ENCODE assay signal across 8 mouse cellular contexts in genomic region chr10:80560621-80561020, GRCm38 (mm10). TPM values are rescaled to one million over a fixed set of nuclear protein-coding genes. Genes with fewer than 3 reads are reported as not detected.
DNase-seq lines count a peak whose midpoint lies in the region; ATAC-seq and TF ChIP-seq lines count a peak whose summit lies in the region.

No protein-coding gene starts in this region.

- no peaks in the 10 kb centered on the region for H3K36me3 ChIP-seq in heart, embryonic 11.5 days (ENCODE audit: control insufficient read depth, insufficient read depth, low read length)
- H3K36me3 ChIP-seq in ES-Bruce4 (ENCODE audit: control insufficient read depth, insufficient read depth, low read length, poor library complexity, severe bottlenecking): no peaks in the 10 kb centered on the region
- peaks cover 7% of the 10 kb centered on the region for H3K36me3 ChIP-seq in liver, embryonic 15.5 days (replicated peaks)

- H3K4me2 ChIP-seq in heart, embryonic 11.5 days: peak overlapping the region; percentile 97
- H3K4me2 ChIP-seq in liver, embryonic 15.5 days: peak overlapping the region; percentile 86

- H3K27me3 ChIP-seq in heart, embryonic 11.5 days (ENCODE audit: control insufficient read depth, insufficient read depth, low read length): no peaks in the 10 kb centered on the region
- H3K27me3 ChIP-seq in ES-Bruce4 (ENCODE audit: control insufficient read depth, insufficient read depth, low read length, poor library complexity, severe bottlenecking): no peaks in the 10 kb centered on the region
- H3K27me3 ChIP-seq in liver, embryonic 15.5 days: no peaks in the 10 kb centered on the region

- TF ChIP-seq EP300 in ES-Bruce4 (IDR thresholded peaks at IDR 0.05; ENCODE audit: insufficient read depth, low read depth, low read length): no peak

- TF ChIP-seq CTCF in ES-Bruce4 (IDR thresholded peaks at IDR 0.05; ENCODE audit: low read depth, low read length): no peak

- peak overlapping the region; percentile 97 for H3K9ac ChIP-seq in heart, embryonic 11.5 days (ENCODE audit: low read depth, low read length)
- H3K9ac ChIP-seq in ES-Bruce4 (ENCODE audit: low read depth, poor library complexity, severe bottlenecking): peak overlapping the region; percentile 90
- H3K9ac ChIP-seq in liver, embryonic 15.5 days: peak overlapping the region; percentile 93

- peaks cover 28% of the 10 kb centered on the region for H3K4me1 ChIP-seq in heart, embryonic 11.5 days (ENCODE audit: control insufficient read depth, insufficient read depth, low read length)
- H3K4me1 ChIP-seq in ES-Bruce4 (ENCODE audit: control insufficient read depth, insufficient read depth, low read length): no peaks in the 10 kb centered on the region
- H3K4me1 ChIP-seq in liver, embryonic 15.5 days (replicated peaks): peaks cover 53% of the 10 kb centered on the region

- no peak for DNase-seq in heart, postnatal 25 days (ENCODE audit: low spot score)
- no peak for DNase-seq in layer of hippocampus, postnatal 10 days (ENCODE audit: low spot score in 2 of 2)
- DNase-seq in frontal cortex, postnatal 14 days (ENCODE audit: low spot score in 2 of 2): no peak
- no peak for DNase-seq in spleen, postnatal 4 days (ENCODE audit: low spot score in 2 of 2)

- no peaks in the 10 kb centered on the region for H3K9me3 ChIP-seq in heart, embryonic 11.5 days (replicated peaks; ENCODE audit: control insufficient read depth, low read length)
- no peaks in the 10 kb centered on the region for H3K9me3 ChIP-seq in ES-Bruce4 (replicated peaks; ENCODE audit: control insufficient read depth, insufficient read depth, low read length, poor library complexity, severe bottlenecking)
- H3K9me3 ChIP-seq in liver, embryonic 15.5 days (replicated peaks): no peaks in the 10 kb centered on the region

- intact Hi-C loops in heart, postnatal 25 days (cut with DNase I): no loop called here

- TF ChIP-seq POLR2A in ES-Bruce4 (IDR thresholded peaks at IDR 0.05; ENCODE audit: insufficient read depth, low read length): no peak

- H3K4me3 ChIP-seq in heart, embryonic 11.5 days (ENCODE audit: low read depth, low read length): peak overlapping the region; percentile 100
- H3K4me3 ChIP-seq in ES-Bruce4 (ENCODE audit: low read depth, low read length): peak overlapping the region; percentile 78
- peak overlapping the region; percentile 99 for H3K4me3 ChIP-seq in liver, embryonic 15.5 days (replicated peaks)

- no peak for ATAC-seq in heart, embryonic 11.5 days (replicated peaks; ENCODE audit: insufficient number of reproducible peaks, low FRiP score, low TSS enrichment)
- ATAC-seq in granulocyte monocyte progenitor cell, adult 5-6 weeks (replicated peaks; ENCODE audit: poor library complexity, severe bottlenecking): peak; percentile 57
- peak; percentile 10; the same call in 1 of the 2 replicates for ATAC-seq in liver, embryonic 15.5 days (ENCODE audit: insufficient read depth)

- no peak overlapping the region for H3K27ac ChIP-seq in heart, embryonic 11.5 days (ENCODE audit: low read depth, low read length)
- no peak overlapping the region for H3K27ac ChIP-seq in ES-Bruce4 (ENCODE audit: insufficient read depth, low read length)
- peak overlapping the region; percentile 90 for H3K27ac ChIP-seq in liver, embryonic 15.5 days (replicated peaks)

- WGBS in heart, embryonic 11.5 days (ENCODE audit: insufficient replicate concordance): 1% methylated on average over 13 of the region's 13 CpGs
- under 1% methylated on average over 13 of the region's 13 CpGs for WGBS in liver, embryonic 15.5 days (ENCODE audit: insufficient replicate concordance)

RNA-seq across cellular contexts. Expression of gene Rexo1, which starts 0.7 kb away (rescaled TPM):
- 18.0 and 18.1 TPM in 2 replicates for polyA plus RNA-seq in heart, embryonic 11.5 days (2014; fragmentation: Nextera tagmentation; extraction: Ambion mirVana)
- total RNA-seq in heart, postnatal 25 days (2021): 10 to 100 TPM; 11.1 to 12.2 TPM
- polyA plus RNA-seq in ES-Bruce4 (2011; ENCODE audit: insufficient read depth, insufficient read length, low read depth, missing spikeins): 29.5 and 32.8 TPM in 2 replicates
- total RNA-seq in granulocyte monocyte progenitor cell, adult 5-6 weeks (2014; fragmentation: Nextera tagmentation): 43.7 and 48.2 TPM in 2 replicates
- 17.5 and 28.8 TPM in 2 replicates for total RNA-seq in granulocyte monocyte progenitor cell, adult 5-6 weeks (2017)
- 12.8 and 15.6 TPM in 2 replicates for polyA plus RNA-seq in liver, embryonic 15.5 days (2015; fragmentation: Nextera tagmentation; extraction: Ambion mirVana)
- 10 to 100 TPM; 49.5 to 53.9 TPM for total RNA-seq in layer of hippocampus, postnatal 10 days (2021)

RNA-seq across cellular contexts. Expression of gene Klf16, which starts 16.5 kb away (rescaled TPM):
- polyA plus RNA-seq in heart, embryonic 11.5 days (2014; fragmentation: Nextera tagmentation; extraction: Ambion mirVana): 4.9 and 5.5 TPM in 2 replicates
- 1 to 10 TPM; 3.0 to 4.5 TPM for total RNA-seq in heart, postnatal 25 days (2021)
- polyA plus RNA-seq in ES-Bruce4 (2011; ENCODE audit: insufficient read depth, insufficient read length, low read depth, missing spikeins): 24.9 TPM in 2 replicates
- total RNA-seq in granulocyte monocyte progenitor cell, adult 5-6 weeks (2014; fragmentation: Nextera tagmentation): 9.3 and 10.1 TPM in 2 replicates
- 2.8 and 6.8 TPM in 2 replicates for total RNA-seq in granulocyte monocyte progenitor cell, adult 5-6 weeks (2017)
- polyA plus RNA-seq in liver, embryonic 15.5 days (2015; fragmentation: Nextera tagmentation; extraction: Ambion mirVana): 11.7 and 12.1 TPM in 2 replicates
- total RNA-seq in layer of hippocampus, postnatal 10 days (2021): 10 to 100 TPM; 41.8 to 43.6 TPM

RNA-seq across cellular contexts. Expression of gene Atp8b3, which starts 21.7 kb away (rescaled TPM):
- polyA plus RNA-seq in heart, embryonic 11.5 days (2014; fragmentation: Nextera tagmentation; extraction: Ambion mirVana): 0.09 TPM in 1 of 2 replicates, not detected in the other
- not detected for total RNA-seq in heart, postnatal 25 days (2021)
- 1.2 and 1.6 TPM in 2 replicates for polyA plus RNA-seq in ES-Bruce4 (2011; ENCODE audit: insufficient read depth, insufficient read length, low read depth, missing spikeins)
- 0.64 TPM in 1 of 2 replicates, not detected in the other for total RNA-seq in granulocyte monocyte progenitor cell, adult 5-6 weeks (2014; fragmentation: Nextera tagmentation)
- not detected in 2 replicates for total RNA-seq in granulocyte monocyte progenitor cell, adult 5-6 weeks (2017)
- polyA plus RNA-seq in liver, embryonic 15.5 days (2015; fragmentation: Nextera tagmentation; extraction: Ambion mirVana): 0.02 TPM in 1 of 2 replicates, not detected in the other
- total RNA-seq in layer of hippocampus, postnatal 10 days (2021): under 1 TPM; 0.21 to 0.38 TPM

RNA-seq across cellular contexts. Expression of gene Abhd17a, which starts 29.5 kb away (rescaled TPM):
- polyA plus RNA-seq in heart, embryonic 11.5 days (2014; fragmentation: Nextera tagmentation; extraction: Ambion mirVana): 94.3 and 100 TPM in 2 replicates
- 10 to 100 TPM; 50.1 to 51.1 TPM for total RNA-seq in heart, postnatal 25 days (2021)
- 35.8 and 49.5 TPM in 2 replicates for polyA plus RNA-seq in ES-Bruce4 (2011; ENCODE audit: insufficient read depth, insufficient read length, low read depth, missing spikeins)
- 27.7 and 36.2 TPM in 2 replicates for total RNA-seq in granulocyte monocyte progenitor cell, adult 5-6 weeks (2014; fragmentation: Nextera tagmentation)
- total RNA-seq in granulocyte monocyte progenitor cell, adult 5-6 weeks (2017): 24.2 and 33.5 TPM in 2 replicates
- 50.8 and 62.8 TPM in 2 replicates for polyA plus RNA-seq in liver, embryonic 15.5 days (2015; fragmentation: Nextera tagmentation; extraction: Ambion mirVana)
- total RNA-seq in layer of hippocampus, postnatal 10 days (2021): 100 to 1,000 TPM; 179 to 191 TPM

RNA-seq across cellular contexts. Expression of gene Scamp4, which starts 42.1 kb away (rescaled TPM):
- polyA plus RNA-seq in heart, embryonic 11.5 days (2014; fragmentation: Nextera tagmentation; extraction: Ambion mirVana): 76.9 and 78.1 TPM in 2 replicates
- total RNA-seq in heart, postnatal 25 days (2021): 10 to 100 TPM; 21.0 to 21.7 TPM
- 58.4 and 68.9 TPM in 2 replicates for polyA plus RNA-seq in ES-Bruce4 (2011; ENCODE audit: insufficient read depth, insufficient read length, low read depth, missing spikeins)
- 40.5 and 72.3 TPM in 2 replicates for total RNA-seq in granulocyte monocyte progenitor cell, adult 5-6 weeks (2014; fragmentation: Nextera tagmentation)
- total RNA-seq in granulocyte monocyte progenitor cell, adult 5-6 weeks (2017): 10.7 and 11.4 TPM in 2 replicates
- polyA plus RNA-seq in liver, embryonic 15.5 days (2015; fragmentation: Nextera tagmentation; extraction: Ambion mirVana): 41.9 and 45.3 TPM in 2 replicates
- total RNA-seq in layer of hippocampus, postnatal 10 days (2021): 10 to 100 TPM; 34.9 to 42.9 TPM
